ENCODE assay signal across 35 mouse cellular contexts in genomic region chr17:22049403-22049802, GRCm38 (mm10).
"Had no signal": no experiment of that assay in that cellular context is flagged by ENCODE, and none has a peak within 500 bp of the region (broad histone marks: within the 10 kb centered on the region; RNA-seq: fewer than 3 reads in every experiment).

No protein-coding gene starts in this region.

- H3K36me3 ChIP-seq: heart, embryonic 10.5 days; heart, embryonic 12.5 days; heart, embryonic 13.5 days; heart, embryonic 15.5 days; hindbrain, embryonic 10.5 days; hindbrain, embryonic 12.5 days; hindbrain, embryonic 13.5 days; hindbrain, embryonic 15.5 days; intestine, embryonic 15.5 days; kidney, embryonic 15.5 days had no signal

- H3K4me3 ChIP-seq: heart, embryonic 10.5 days; heart, embryonic 12.5 days; heart, embryonic 13.5 days; heart, embryonic 15.5 days; hindbrain, embryonic 10.5 days; hindbrain, embryonic 12.5 days; hindbrain, embryonic 13.5 days; hindbrain, embryonic 15.5 days; intestine, embryonic 15.5 days; kidney, embryonic 15.5 days; layer of hippocampus, adult 2 months had no signal

- H3K9ac ChIP-seq: heart, embryonic 12.5 days; heart, embryonic 13.5 days; heart, embryonic 15.5 days; hindbrain, embryonic 12.5 days; hindbrain, embryonic 13.5 days; hindbrain, embryonic 14.5 days; hindbrain, embryonic 15.5 days; intestine, embryonic 15.5 days; kidney, embryonic 15.5 days had no signal

- H3K9me3 ChIP-seq: heart, embryonic 13.5 days; heart, embryonic 15.5 days; hindbrain, embryonic 15.5 days; intestine, embryonic 15.5 days; kidney, embryonic 15.5 days had no signal

- ATAC-seq: hindbrain, embryonic 16.5 days; hindbrain, postnatal 0 days; inflammation-experienced regulatory T-cells, adult 6 months; intestine, embryonic 15.5 days; intestine, embryonic 16.5 days; intestine, postnatal 0 days had no signal

- H3K4me1 ChIP-seq: heart, embryonic 10.5 days; heart, embryonic 12.5 days; heart, embryonic 13.5 days; heart, embryonic 15.5 days; hindbrain, embryonic 10.5 days; hindbrain, embryonic 12.5 days; hindbrain, embryonic 13.5 days; hindbrain, embryonic 15.5 days; intestine, embryonic 15.5 days; kidney, embryonic 15.5 days had no signal

- H3K4me2 ChIP-seq: heart, embryonic 11.5 days; heart, embryonic 12.5 days; heart, embryonic 13.5 days; heart, embryonic 15.5 days; hindbrain, embryonic 12.5 days; hindbrain, embryonic 13.5 days; hindbrain, embryonic 14.5 days; hindbrain, embryonic 15.5 days; intestine, embryonic 15.5 days; kidney, embryonic 15.5 days had no signal

- H3K27ac ChIP-seq: heart, embryonic 10.5 days; heart, embryonic 13.5 days; heart, embryonic 15.5 days; hindbrain, embryonic 10.5 days; hindbrain, embryonic 12.5 days; hindbrain, embryonic 13.5 days; hindbrain, embryonic 14.5 days; hindbrain, embryonic 15.5 days; hindbrain, postnatal 0 days; intestine, embryonic 15.5 days; kidney, embryonic 15.5 days; kidney, postnatal 0 days; layer of hippocampus, adult 2 months had no signal

- DNase-seq: heart, postnatal 10 days; heart, postnatal 14 days; heart, postnatal 36 days; heart, postnatal 4 days; kidney, adult 11 months; kidney, adult 18-20 months; kidney, adult 2 months; kidney, adult 8-10 months; kidney, adult 9 months; kidney, postnatal 10 days; kidney, postnatal 14 days; kidney, postnatal 25 days; kidney, postnatal 36 days; kidney, postnatal 4 days; layer of hippocampus, adult 9-11 months; layer of hippocampus, postnatal 36 days had no signal

- H3K27me3 ChIP-seq: heart, embryonic 12.5 days; heart, embryonic 13.5 days; heart, embryonic 15.5 days; hindbrain, embryonic 12.5 days; hindbrain, embryonic 13.5 days; hindbrain, embryonic 15.5 days; intestine, embryonic 15.5 days; kidney, embryonic 15.5 days had no signal
